Mouse (Mus musculus) embryonic facial prominence, embryonic 12.5 days (tissue): ENCODE measurements around the gene Zfp366. TPM values are rescaled to one million over a fixed set of nuclear protein-coding genes. Genes with fewer than 3 reads are reported as not detected.

Source experiments
- ATAC-seq: fragments of 200-750 bp; cut with Nextera tagmentation; 2 replicates; pipeline ENCODE4 v1.8.0; 2017; ENCODE audit not compliant: insufficient number of reproducible peaks, insufficient read depth, low FRiP score, low TSS enrichment
- H3K27ac ChIP-seq: fragments of 300-500 bp; sonication (generic); 2 replicates; pipeline ENCODE4 v1.5.1; 2016; ENCODE audit warnings: mild to moderate bottlenecking
- H3K27me3 ChIP-seq: fragments of 300-500 bp; sonication (generic); 2 replicates; pipeline ENCODE4 v1.6.1; 2016; ENCODE audit warnings: mild to moderate bottlenecking, moderate library complexity
- H3K36me3 ChIP-seq: fragments of 300-500 bp; sonication (generic); 2 replicates; pipeline ENCODE4 v1.6.1; 2016; ENCODE audit warnings: mild to moderate bottlenecking
- H3K4me1 ChIP-seq: fragments of 300-500 bp; sonication (generic); 2 replicates; pipeline ENCODE4 v1.6.1; 2016
- H3K4me2 ChIP-seq: fragments of 300-500 bp; sonication (generic); replicated peaks from 2 replicates; pipeline ENCODE4 v1.6.1; 2016; ENCODE audit warnings: mild to moderate bottlenecking, moderate library complexity
- H3K4me3 ChIP-seq: fragments of 300-500 bp; sonication (generic); 2 replicates; pipeline ENCODE4 v1.5.1; 2016; ENCODE audit warnings: mild to moderate bottlenecking
- H3K9ac ChIP-seq: fragments of 300-500 bp; sonication (generic); 2 replicates; pipeline ENCODE4 v1.6.1; 2016; ENCODE audit warnings: mild to moderate bottlenecking, moderate library complexity
- H3K9me3 ChIP-seq: fragments of 300-500 bp; sonication (generic); 2 replicates; pipeline ENCODE4 v1.6.1; 2016; ENCODE audit warnings: mild to moderate bottlenecking, moderate library complexity
- WGBS: fragments of 180-500 bp; shearing (Covaris S2); methylation state at CpG from one replicate; pipeline ENCODE4 v1.1.7; 2016; 5-methylcytosine and 5-hydroxymethylcytosine counted together
- polyA plus RNA-seq: library from polyadenylated mRNA; unstranded; fragments of >200 nt; fragmentation: Nextera tagmentation; extraction: Ambion mirVana; gene quantifications from 2 replicates; pipeline ENCODE4 v1.2.1, GENCODE M21; 2016

Gene Zfp366
- polyA plus RNA-seq, 1 experiment from 2014 or later, result 0.41 TPM

GRCm38 (mm10) chr13:99216005-99216404, 31.4 kb downstream of the Zfp366 start:
- no peaks in the 10 kb centered on the region for H3K27me3 ChIP-seq
- no peak overlapping the region for H3K27ac ChIP-seq
- H3K4me3 ChIP-seq, result no peak overlapping the region
- ATAC-seq, result no peak
- H3K4me1 ChIP-seq, result no peaks in the 10 kb centered on the region
- H3K36me3 ChIP-seq, result no peaks in the 10 kb centered on the region
- no peak overlapping the region for H3K9ac ChIP-seq
- WGBS, result 78% methylated on average over 2 of the region's 2 CpGs
- no peak overlapping the region for H3K4me2 ChIP-seq
- H3K9me3 ChIP-seq, result no peaks in the 10 kb centered on the region

GRCm38 (mm10) chr13:99217984-99218383, 33.4 kb downstream of the Zfp366 start:
- Histone ChIP-seq H3K4me2 (no peak overlapping the region), H3K9me3 (no peaks in the 10 kb centered on the region), H3K36me3 (no peaks in the 10 kb centered on the region), H3K9ac (no peak overlapping the region), H3K27me3 (no peaks in the 10 kb centered on the region), H3K27ac (no peak overlapping the region; the same call in 1 of the 2 replicates), H3K4me3 (no peak overlapping the region), H3K4me1 (no peaks in the 10 kb centered on the region)
- no peak for ATAC-seq
- WGBS, result 5% methylated on average over 4 of the region's 4 CpGs

- H3K9me3 ChIP-seq, result no peaks in the 10 kb centered on the region
- no peaks in the 10 kb centered on the region for H3K27me3 ChIP-seq
- no peaks in the 10 kb centered on the region for H3K36me3 ChIP-seq
- WGBS, result 89% methylated on average over 4 of the region's 4 CpGs
- H3K4me1 ChIP-seq, result no peaks in the 10 kb centered on the region
- H3K9ac ChIP-seq, result no peak overlapping the region
- H3K4me3 ChIP-seq, result no peak overlapping the region
- no peak overlapping the region for H3K4me2 ChIP-seq
- no peak overlapping the region for H3K27ac ChIP-seq
- ATAC-seq, result no peak
Observed at GRCm38 (mm10) chr13:99219586-99219985, 35.0 kb downstream of the Zfp366 start.

- ATAC-seq, result no peak
- H3K4me2 ChIP-seq, result no peak overlapping the region
- 90% methylated on average over 3 of the region's 3 CpGs for WGBS
Observed at GRCm38 (mm10) chr13:99221996-99222395, 37.4 kb downstream of the Zfp366 start.

GRCm38 (mm10) chr13:99222476-99222875, 37.9 kb downstream of the Zfp366 start:
- no peaks in the 10 kb centered on the region for H3K4me1 ChIP-seq
- WGBS, result 91% methylated on average over 5 of the region's 5 CpGs
- no peaks in the 10 kb centered on the region for H3K9me3 ChIP-seq
- H3K4me3 ChIP-seq, result no peak overlapping the region
- no peak overlapping the region for H3K9ac ChIP-seq
- H3K36me3 ChIP-seq, result no peaks in the 10 kb centered on the region
- H3K4me2 ChIP-seq, result no peak overlapping the region
- no peak for ATAC-seq
- no peaks in the 10 kb centered on the region for H3K27me3 ChIP-seq
- H3K27ac ChIP-seq, result no peak overlapping the region

More at GRCm38 (mm10) chr13:99221996-99222395, 37.4 kb downstream of the Zfp366 start:
- H3K4me1 ChIP-seq, result no peaks in the 10 kb centered on the region
- no peaks in the 10 kb centered on the region for H3K9me3 ChIP-seq
- H3K4me3 ChIP-seq, result no peak overlapping the region
- no peak overlapping the region for H3K27ac ChIP-seq
- H3K9ac ChIP-seq, result no peak overlapping the region
- no peaks in the 10 kb centered on the region for H3K27me3 ChIP-seq
- no peaks in the 10 kb centered on the region for H3K36me3 ChIP-seq

- Histone ChIP-seq H3K36me3 (no peaks in the 10 kb centered on the region), H3K4me1 (no peaks in the 10 kb centered on the region), H3K27ac (no peak overlapping the region), H3K27me3 (no peaks in the 10 kb centered on the region), H3K9me3 (no peaks in the 10 kb centered on the region), H3K4me2 (no peak overlapping the region), H3K4me3 (no peak overlapping the region), H3K9ac (no peak overlapping the region)
- ATAC-seq, result no peak
- 85% methylated on average over 8 of the region's 8 CpGs for WGBS
Observed at GRCm38 (mm10) chr13:99223321-99223884, 38.8 kb downstream of the Zfp366 start.

GRCm38 (mm10) chr13:99223917-99224316, 39.3 kb downstream of the Zfp366 start:
- no peaks in the 10 kb centered on the region for H3K36me3 ChIP-seq
- H3K4me3 ChIP-seq, result no peak overlapping the region
- no peak overlapping the region for H3K4me2 ChIP-seq
- no peak for ATAC-seq
- no peaks in the 10 kb centered on the region for H3K4me1 ChIP-seq
- no peak overlapping the region for H3K9ac ChIP-seq
- 95% methylated on average over 8 of the region's 8 CpGs for WGBS
- no peak overlapping the region for H3K27ac ChIP-seq
- no peaks in the 10 kb centered on the region for H3K9me3 ChIP-seq
- no peaks in the 10 kb centered on the region for H3K27me3 ChIP-seq

- Histone ChIP-seq H3K9me3 (no peaks in the 10 kb centered on the region), H3K9ac (no peak overlapping the region), H3K36me3 (no peaks in the 10 kb centered on the region), H3K27me3 (no peaks in the 10 kb centered on the region), H3K4me1 (0 out of 2 replicates have a peak, but pooled peaks cover 3% of the 10 kb centered on the region), H3K4me2 (no peak overlapping the region), H3K4me3 (no peak overlapping the region), H3K27ac (no peak overlapping the region)
- ATAC-seq, result no peak
- WGBS, result 58% methylated on average over 10 of the region's 10 CpGs
Observed at GRCm38 (mm10) chr13:99225374-99226240, 41.0 kb downstream of the Zfp366 start.

- no peak for ATAC-seq
- no peak overlapping the region for H3K4me3 ChIP-seq
- no peak overlapping the region for H3K27ac ChIP-seq
- H3K36me3 ChIP-seq, result no peaks in the 10 kb centered on the region
- 0 out of 2 replicates have a peak, but pooled peaks cover 3% of the 10 kb centered on the region for H3K4me1 ChIP-seq
- no peaks in the 10 kb centered on the region for H3K9me3 ChIP-seq
- H3K9ac ChIP-seq, result no peak overlapping the region
- 75% methylated on average over 3 of the region's 3 CpGs for WGBS
- no peaks in the 10 kb centered on the region for H3K27me3 ChIP-seq
- H3K4me2 ChIP-seq, result no peak overlapping the region
Observed at GRCm38 (mm10) chr13:99226809-99227208, 42.2 kb downstream of the Zfp366 start.

- H3K9me3 ChIP-seq, result no peaks in the 10 kb centered on the region
- no peak overlapping the region for H3K9ac ChIP-seq
- no peaks in the 10 kb centered on the region for H3K36me3 ChIP-seq
- 89% methylated on average over 16 of the region's 16 CpGs for WGBS
- ATAC-seq, result no peak
- no peak overlapping the region for H3K4me2 ChIP-seq
- H3K4me3 ChIP-seq, result no peak overlapping the region
- no peak overlapping the region for H3K27ac ChIP-seq
- H3K4me1 ChIP-seq, result 0 out of 2 replicates have a peak, but pooled peaks cover 3% of the 10 kb centered on the region
- no peaks in the 10 kb centered on the region for H3K27me3 ChIP-seq
Observed at GRCm38 (mm10) chr13:99227456-99228250, 43.0 kb downstream of the Zfp366 start.

- H3K4me2 ChIP-seq, result no peak overlapping the region
- no peak overlapping the region for H3K27ac ChIP-seq
- 0 out of 2 replicates have a peak, but pooled peaks cover 3% of the 10 kb centered on the region for H3K4me1 ChIP-seq
- no peaks in the 10 kb centered on the region for H3K27me3 ChIP-seq
- ATAC-seq, result no peak
- H3K36me3 ChIP-seq, result no peaks in the 10 kb centered on the region
- no peak overlapping the region for H3K4me3 ChIP-seq
- H3K9ac ChIP-seq, result no peak overlapping the region
- 91% methylated on average over 35 of the region's 35 CpGs for WGBS
- H3K9me3 ChIP-seq, result no peaks in the 10 kb centered on the region
Observed at GRCm38 (mm10) chr13:99228821-99229570, 44.4 kb downstream of the Zfp366 start.
